Mouse (Mus musculus) forelimb bud, embryonic 11.5 days (tissue): ENCODE data around the gene Mylk2.

ENCODE experiments used
- DNase-seq: peaks from one replicate; pipeline ENCODE4 v3.0.0-alpha.2; 2012; ENCODE audit warnings: low read depth, low spot score

Mylk2 gene

GRCm38 (mm10) chr2:152943568-152943967, 32.4 kb downstream of the Mylk2 start:
- DNase-seq: no peak

- DNase-seq: no peak
Measured at GRCm38 (mm10) chr2:152944013-152944412, 32.9 kb downstream of the Mylk2 start.

- no peak for DNase-seq
Measured at GRCm38 (mm10) chr2:152947098-152947497, 35.9 kb downstream of the Mylk2 start.

DNA sequence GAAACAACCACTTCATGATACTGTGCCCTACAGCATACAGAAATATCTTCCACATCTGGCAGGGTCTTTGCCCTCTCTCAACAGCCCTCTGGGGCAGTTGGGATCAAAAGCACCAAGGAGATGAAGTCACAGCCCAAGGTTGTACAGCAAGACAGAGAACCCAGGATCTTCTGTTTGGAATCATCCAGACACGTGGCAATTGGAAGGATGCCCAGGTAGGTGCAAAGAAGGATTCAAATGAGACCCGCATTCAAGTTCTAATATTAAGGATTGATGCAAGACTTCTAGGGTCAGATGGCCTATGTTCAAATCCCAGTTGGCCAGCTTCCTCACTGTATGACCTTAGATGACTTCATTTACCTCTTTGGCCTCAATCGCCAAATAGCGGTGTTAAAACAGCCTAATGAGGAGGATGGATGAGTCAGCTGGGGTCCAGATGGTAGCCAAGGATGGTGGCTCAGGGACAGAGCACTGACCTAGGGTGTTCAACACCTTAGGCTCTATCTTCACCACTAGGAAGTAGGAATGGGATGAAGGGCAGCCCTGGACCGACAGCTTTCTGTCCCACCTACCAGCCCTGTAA, 37.4 kb downstream of the Mylk2 start:
- no peak for DNase-seq

GRCm38 (mm10) chr2:152950358-152951064, 39.4 kb downstream of the Mylk2 start:
- DNase-seq: no peak

- DNase-seq: no peak
Measured at GRCm38 (mm10) chr2:152951065-152951849, 40.1 kb downstream of the Mylk2 start, which contains the start of gene Dusp15. Dusp15 (minus strand) TSS chr2:152951698.

DNA sequence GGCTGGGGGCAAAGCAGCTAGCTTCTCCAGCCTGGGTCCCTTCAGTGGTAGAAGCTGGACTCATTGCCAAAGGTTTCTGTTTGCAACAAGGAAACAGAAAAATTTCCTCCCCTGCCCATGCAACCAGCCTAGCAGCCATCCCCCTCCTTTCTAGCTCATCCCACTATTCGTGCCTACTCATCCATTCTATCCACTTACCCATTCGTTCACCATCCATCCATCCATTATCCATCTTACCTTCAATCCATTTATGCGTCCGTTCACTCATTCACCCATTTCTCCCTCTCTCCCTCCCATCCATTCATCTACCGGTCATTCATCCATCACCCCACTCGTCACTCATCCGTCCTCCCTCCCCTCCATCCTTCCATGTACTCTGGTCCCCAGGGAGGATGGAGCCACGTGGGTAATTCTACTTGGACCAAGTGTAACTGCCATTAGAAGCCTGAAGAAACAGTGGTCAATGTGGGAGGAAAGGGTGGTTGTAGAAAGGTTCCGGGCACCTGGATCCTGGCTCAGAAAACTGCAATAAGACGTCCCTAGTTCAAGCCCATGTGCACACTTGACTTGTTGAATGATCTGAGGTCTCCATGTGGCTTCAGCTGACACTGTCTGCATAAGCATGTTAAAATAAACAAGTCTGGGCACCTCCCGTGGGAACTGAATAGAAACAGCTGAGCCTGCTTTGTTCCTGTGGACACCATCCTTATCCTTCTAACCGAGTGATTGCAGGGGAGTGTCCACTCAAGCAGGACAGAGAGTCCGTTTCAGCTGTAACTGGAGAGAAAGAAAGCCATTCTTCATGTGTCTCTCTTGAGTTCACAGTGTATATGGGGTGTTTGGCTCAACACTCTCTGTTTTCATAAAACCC, 40.9 kb downstream of the Mylk2 start:
- DNase-seq: no peak

- no peak for DNase-seq
Measured at GRCm38 (mm10) chr2:152958116-152958515, 47.0 kb downstream of the Mylk2 start.

- peak; percentile 81 for DNase-seq
Measured at GRCm38 (mm10) chr2:152962091-152962793, 51.1 kb downstream of the Mylk2 start, which contains the start of gene Ttll9. Ttll9 (plus strand) TSS chr2:152962485.

- DNase-seq: no peak
Measured at GRCm38 (mm10) chr2:152965555-152965954, 54.4 kb downstream of the Mylk2 start.
